Mouse (Mus musculus): ENCODE results near the gene Gm9844. TPM values are rescaled to one million over a fixed set of nuclear protein-coding genes. Genes with fewer than 3 reads are reported as not detected.
"Not testable (repeated sequence)": the region's sequence is repeated elsewhere in the genome, so short reads cannot be mapped to it uniquely, and the experiment has no call there.

The Gm9844 gene
- polyA plus RNA-seq, 1 experiment from 2014 or later = 25.5 TPM

DNA sequence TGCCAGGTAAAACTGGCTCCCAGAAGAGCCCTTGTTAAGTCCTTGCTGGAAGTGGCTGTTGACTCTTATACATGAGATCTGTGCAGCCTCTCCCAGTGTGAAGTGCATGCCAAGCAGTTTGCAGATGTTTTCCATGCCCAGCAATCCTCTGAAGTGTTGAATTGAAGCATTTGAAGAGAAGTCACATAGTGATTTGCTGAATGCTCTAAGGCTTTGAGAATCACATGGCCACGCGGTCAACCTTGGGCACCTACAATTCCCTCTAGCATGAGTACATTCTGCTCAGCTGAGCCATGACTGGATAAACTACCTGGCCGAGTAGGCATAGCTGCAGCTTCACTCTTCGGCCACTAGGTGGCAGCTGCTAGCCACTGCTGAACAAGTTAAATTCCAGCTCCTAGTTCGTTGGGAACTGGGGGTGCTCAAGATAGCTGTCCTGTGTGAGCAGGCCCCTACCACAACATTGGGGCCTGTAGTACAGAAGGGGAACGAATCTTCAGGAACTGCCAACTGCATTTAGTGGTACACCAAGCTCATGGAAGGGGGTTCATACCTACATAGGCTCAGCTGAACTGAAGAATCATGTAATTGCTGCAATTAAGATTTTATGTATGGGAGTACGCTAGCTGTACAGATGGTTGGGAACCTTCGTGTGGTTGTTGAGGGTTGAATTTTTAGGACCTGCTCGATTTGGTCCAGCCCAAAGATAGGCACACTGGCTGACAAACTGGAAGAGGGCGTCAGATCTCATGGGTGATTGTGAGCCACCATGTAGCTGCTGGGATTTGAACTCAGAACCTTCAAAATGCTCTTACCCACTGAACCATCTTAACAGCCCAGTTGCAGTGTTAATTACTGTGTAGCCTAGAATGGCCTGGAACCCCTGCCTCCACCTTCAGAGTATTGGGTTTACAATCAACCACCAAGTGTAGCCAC lies 28.5 kb downstream of the Gm9844 start:
- 27% methylated on average over 10 of the region's 10 CpGs for WGBS
- Histone ChIP-seq H3K4me3 (ENCODE audit: low read depth, low read length) (no peak overlapping the region), H3K9me3 (ENCODE audit: low read depth, low read length) (no peaks in the 10 kb centered on the region), H3K27ac (ENCODE audit: low read depth) (no peak overlapping the region), H3K27me3 (ENCODE audit: insufficient read depth, low read length) (no peaks in the 10 kb centered on the region), H3K9ac (no peak overlapping the region; the same call in 1 of the 2 replicates), H3K4me2 (no peak overlapping the region), H3K4me1 (ENCODE audit: insufficient read depth) (peaks cover 7% of the 10 kb centered on the region), H3K36me3 (ENCODE audit: insufficient read depth) (peaks cover 58% of the 10 kb centered on the region)
- ATAC-seq (ENCODE audit: insufficient read depth) = peak; percentile 62
- peak; percentile 100 for TF ChIP-seq CTCF (IDR thresholded peaks at IDR 0.05; ENCODE audit: low read depth)
- peak; percentile 94 for DNase-seq

DNA sequence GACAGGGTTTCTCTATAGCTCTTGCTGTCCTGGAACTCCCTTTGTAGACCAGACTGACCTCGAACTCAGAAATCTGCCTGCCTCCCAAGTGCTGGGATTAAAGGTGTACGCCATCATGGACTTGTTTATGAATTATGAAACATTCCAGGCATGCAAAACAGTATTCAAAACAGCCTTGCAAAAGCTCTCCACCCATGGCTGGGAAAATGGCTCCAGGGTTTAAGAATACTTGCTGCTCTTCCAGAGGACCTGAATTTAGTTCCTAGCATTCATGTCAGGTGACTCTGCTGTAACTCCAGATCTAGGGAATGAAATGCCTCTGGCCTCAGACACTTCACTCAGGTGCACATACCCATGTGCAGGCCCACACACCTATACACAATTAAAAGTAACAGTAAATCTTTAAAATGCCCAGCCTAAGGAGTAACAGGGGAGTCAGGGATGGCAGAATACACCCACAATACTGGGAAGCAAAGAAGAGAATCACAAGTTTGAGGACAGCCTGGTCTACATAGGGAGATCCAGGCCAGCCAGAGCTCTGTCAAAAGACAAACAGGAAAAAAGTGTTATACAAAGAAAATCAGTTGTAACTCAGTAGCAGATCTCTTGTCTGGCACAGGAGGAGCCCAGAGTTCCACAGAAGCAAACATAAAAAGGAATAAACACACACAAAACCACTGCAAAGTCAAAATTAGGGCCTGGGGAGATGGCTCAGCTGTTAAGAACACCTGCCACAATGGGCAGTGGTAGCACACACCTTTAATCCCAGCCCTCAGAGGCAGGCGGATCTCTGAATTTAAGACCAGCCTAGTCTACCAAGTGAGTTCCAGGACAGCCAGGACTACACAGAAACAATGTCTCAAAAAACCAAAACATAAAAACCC lies 29.5 kb downstream of the Gm9844 start:
- H3K27me3 ChIP-seq (ENCODE audit: insufficient read depth, low read length) = no peaks in the 10 kb centered on the region
- peaks cover 49% of the 10 kb centered on the region for H3K36me3 ChIP-seq (ENCODE audit: insufficient read depth)
- no peak overlapping the region for H3K4me3 ChIP-seq (ENCODE audit: low read depth, low read length)
- no peak overlapping the region for H3K9ac ChIP-seq
- H3K4me2 ChIP-seq = no peak overlapping the region
- no peak for TF ChIP-seq CTCF (IDR thresholded peaks at IDR 0.05; ENCODE audit: low read depth)
- H3K27ac ChIP-seq (ENCODE audit: low read depth) = no peak overlapping the region
- ATAC-seq (ENCODE audit: insufficient read depth) (no peak), DNase-seq (peak; percentile 14)
- H3K4me1 ChIP-seq (ENCODE audit: insufficient read depth) = no peaks in the 10 kb centered on the region
- WGBS = 67% methylated on average over 3 of the region's 3 CpGs
- no peaks in the 10 kb centered on the region for H3K9me3 ChIP-seq (ENCODE audit: low read depth, low read length)

- 73% methylated on average over 2 of the region's 2 CpGs for WGBS
- Histone ChIP-seq H3K9me3 (ENCODE audit: low read depth, low read length) (no peaks in the 10 kb centered on the region), H3K4me2 (no peak overlapping the region), H3K36me3 (ENCODE audit: insufficient read depth) (peaks cover 42% of the 10 kb centered on the region), H3K4me3 (ENCODE audit: low read depth, low read length) (no peak overlapping the region), H3K27me3 (ENCODE audit: insufficient read depth, low read length) (no peaks in the 10 kb centered on the region), H3K27ac (ENCODE audit: low read depth) (no peak overlapping the region), H3K4me1 (ENCODE audit: insufficient read depth) (no peaks in the 10 kb centered on the region), H3K9ac (no peak overlapping the region)
- DNase-seq = no peak
- no peak for TF ChIP-seq CTCF (IDR thresholded peaks at IDR 0.05; ENCODE audit: low read depth)
- ATAC-seq (ENCODE audit: insufficient read depth) = no peak
These were observed 30.1 kb downstream of the Gm9844 start for GRCm38 (mm10) chr7:24892125-24892583.

DNA sequence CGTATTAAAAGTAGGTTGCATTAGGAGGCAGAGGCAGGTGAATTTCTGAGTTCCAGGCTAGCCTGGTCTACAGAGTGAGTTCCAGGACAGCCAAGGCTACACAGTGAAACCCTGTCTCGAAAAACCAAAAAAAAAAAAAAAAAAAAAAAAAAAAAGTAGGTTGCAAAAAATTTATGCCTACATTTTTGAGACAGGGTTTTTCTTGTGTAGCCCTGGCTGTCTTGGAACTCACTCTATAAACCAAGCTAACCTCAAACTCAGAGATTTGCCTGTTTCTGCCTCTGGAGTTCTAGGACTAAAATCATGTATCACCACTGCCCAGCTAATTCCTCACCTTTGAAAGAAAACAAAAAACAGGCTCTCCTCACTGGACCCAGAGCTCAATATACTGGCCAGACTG lies 33.7 kb downstream of the Gm9844 start:
- WGBS = 88% methylated on average over 2 of the region's 2 CpGs

DNA sequence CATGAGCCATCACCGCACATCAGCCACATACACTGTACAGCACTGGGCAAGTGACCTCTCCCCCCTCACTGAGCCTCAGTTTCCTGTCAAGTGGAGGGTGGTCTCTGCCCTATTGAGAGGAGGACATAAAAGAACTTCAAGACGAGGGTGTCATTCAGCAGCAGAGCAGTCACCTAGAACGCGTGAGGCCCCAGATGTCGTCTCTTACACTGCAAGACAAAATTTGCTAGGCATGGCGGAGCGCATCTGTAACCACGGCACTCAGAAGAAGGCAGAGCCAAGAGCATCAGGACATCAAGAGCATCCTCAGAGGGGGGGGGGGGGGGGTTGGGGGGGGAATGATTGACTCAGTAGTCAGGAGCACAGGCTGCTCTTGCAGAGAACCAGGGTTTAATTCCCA lies 34.3 kb downstream of the Gm9844 start:
- no peak for ATAC-seq (ENCODE audit: insufficient read depth)
- Histone ChIP-seq H3K36me3 (ENCODE audit: insufficient read depth) (0 out of 2 replicates have a peak, but pooled peaks cover 1% of the 10 kb centered on the region), H3K9ac (no peak overlapping the region), H3K4me2 (no peak overlapping the region), H3K27me3 (ENCODE audit: insufficient read depth, low read length) (no peaks in the 10 kb centered on the region), H3K9me3 (ENCODE audit: low read depth, low read length) (no peaks in the 10 kb centered on the region), H3K4me1 (ENCODE audit: insufficient read depth) (no peaks in the 10 kb centered on the region), H3K4me3 (ENCODE audit: low read depth, low read length) (no peak overlapping the region), H3K27ac (ENCODE audit: low read depth) (no peak overlapping the region)
- 81% methylated on average over 8 of the region's 8 CpGs for WGBS
- no peak for TF ChIP-seq CTCF (IDR thresholded peaks at IDR 0.05; ENCODE audit: low read depth)
- no peak for DNase-seq

More for the DNA sequence above, 33.7 kb downstream of the Gm9844 start:
- H3K9ac ChIP-seq; ATAC-seq (ENCODE audit: insufficient read depth); H3K4me1 ChIP-seq (ENCODE audit: insufficient read depth); H3K9me3 ChIP-seq (ENCODE audit: low read depth, low read length); H3K4me3 ChIP-seq (ENCODE audit: low read depth, low read length); H3K27ac ChIP-seq (ENCODE audit: low read depth); H3K27me3 ChIP-seq (ENCODE audit: insufficient read depth, low read length); H3K36me3 ChIP-seq (ENCODE audit: insufficient read depth); H3K4me2 ChIP-seq; DNase-seq: not testable (repeated sequence)

- H3K4me2 ChIP-seq = no peak within 1 kb of the TSS
- no peak for DNase-seq
- H3K9me3 ChIP-seq (ENCODE audit: low read depth, low read length) = no peaks in the 10 kb centered on the region
- H3K4me3 ChIP-seq (ENCODE audit: low read depth, low read length) = no peak within 1 kb of the TSS
- no peaks in the 10 kb centered on the region for H3K27me3 ChIP-seq (ENCODE audit: insufficient read depth, low read length)
- H3K4me1 ChIP-seq (ENCODE audit: insufficient read depth) = no peaks in the 10 kb centered on the region
- TF ChIP-seq CTCF (IDR thresholded peaks at IDR 0.05; ENCODE audit: low read depth) = no peak
- 59% methylated on average over 12 of the region's 12 CpGs for WGBS
- no peak for ATAC-seq (ENCODE audit: insufficient read depth)
- H3K9ac ChIP-seq = no peak within 1 kb of the TSS
- no peaks in the 10 kb centered on the region for H3K36me3 ChIP-seq (ENCODE audit: insufficient read depth)
- no peak within 1 kb of the TSS for H3K27ac ChIP-seq (ENCODE audit: low read depth)
These were observed 35.2 kb downstream of the Gm9844 start, which contains the start of gene Cd79a for GRCm38 (mm10) chr7:24897224-24897623. TSS of gene Cd79a (plus strand) at chr7:24897381.

- Histone ChIP-seq H3K4me1 (ENCODE audit: insufficient read depth) (no peaks in the 10 kb centered on the region), H3K4me2 (no peak overlapping the region), H3K27me3 (ENCODE audit: insufficient read depth, low read length) (no peaks in the 10 kb centered on the region), H3K36me3 (ENCODE audit: insufficient read depth) (no peaks in the 10 kb centered on the region), H3K4me3 (ENCODE audit: low read depth, low read length) (no peak overlapping the region), H3K9ac (no peak overlapping the region), H3K9me3 (ENCODE audit: low read depth, low read length) (no peaks in the 10 kb centered on the region), H3K27ac (ENCODE audit: low read depth) (no peak overlapping the region)
- 59% methylated on average over 5 of the region's 5 CpGs for WGBS
- TF ChIP-seq CTCF (IDR thresholded peaks at IDR 0.05; ENCODE audit: low read depth) = no peak
- no peak for ATAC-seq (ENCODE audit: insufficient read depth)
- DNase-seq = no peak
These were observed 35.9 kb downstream of the Gm9844 start for GRCm38 (mm10) chr7:24897959-24898358.
